Mouse (Mus musculus): ENCODE measurements around the gene Selenoo.

DNA sequence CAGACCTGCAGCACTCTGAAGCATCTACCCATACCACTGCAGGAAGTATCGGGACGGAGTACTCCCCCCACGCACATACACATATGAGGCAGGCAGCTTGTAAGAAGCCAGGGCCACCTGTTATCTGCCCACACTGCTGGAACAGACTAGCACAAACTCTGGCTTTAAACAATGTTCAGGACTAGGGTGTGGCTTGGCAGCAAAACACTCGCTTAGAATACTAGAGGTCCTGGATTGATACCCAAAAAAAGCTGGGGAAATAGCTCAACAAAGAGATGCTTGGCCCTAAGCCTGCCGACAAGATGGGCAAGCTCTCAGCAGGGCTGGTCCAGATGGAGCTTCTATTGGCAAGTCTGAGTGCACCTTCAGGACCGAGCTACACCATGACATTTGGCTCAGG lies 25.3 kb upstream of the Selenoo start:
- TF ChIP-seq GATA1 (IDR thresholded peaks at IDR 0.05; ENCODE audit: borderline replicate concordance, low read length) (no peak), FLI1 (IDR thresholded peaks at IDR 0.05; ENCODE audit: low read length) (no peak)
